ENCODE assay signal across 9 mouse cellular contexts in the genomic region with DNA sequence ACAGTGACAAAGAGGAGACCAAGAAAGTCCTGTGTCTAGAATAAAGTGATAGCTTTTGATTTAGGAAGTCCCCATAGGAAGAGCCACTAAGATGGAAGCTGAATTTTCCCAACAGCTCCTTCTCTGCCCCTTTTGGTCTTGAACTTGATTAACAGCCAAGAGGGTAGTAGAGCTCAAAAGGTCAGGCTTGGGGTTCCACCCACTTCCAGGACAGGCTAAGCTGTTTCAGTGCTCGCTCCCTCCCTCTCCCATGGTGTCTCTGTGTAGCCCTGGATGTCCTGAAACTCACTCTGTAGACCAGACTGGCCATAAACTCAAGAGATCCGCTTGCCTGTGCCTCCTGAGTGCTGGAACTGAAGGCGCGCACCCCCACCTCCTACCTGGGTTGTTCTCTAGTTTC. TPM values are rescaled to one million over a fixed set of nuclear protein-coding genes. Genes with fewer than 3 reads are reported as not detected.
DNase-seq lines count a peak whose midpoint lies in the region; ATAC-seq and TF ChIP-seq lines count a peak whose summit lies in the region.
"Had no signal": no experiment of that assay in that cellular context is flagged by ENCODE, and none has a peak within 500 bp of the region (broad histone marks: within the 10 kb centered on the region; RNA-seq: fewer than 3 reads in every experiment).

No protein-coding gene starts in this region.

- whole genome bisulfite sequencing in heart, embryonic 10.5 days, result 81% methylated on average over 4 of the region's 4 CpGs
- WGBS in limb, embryonic 15.5 days, result 85% methylated on average over 4 of the region's 4 CpGs

- no peak for DNase-seq in heart, embryonic 10.5 days (ENCODE audit: low spot score)
- DNase-seq in heart, postnatal 14 days, result no peak
- no peak for DNase-seq in testis, postnatal 10 days (ENCODE audit: low spot score)
- DNase-seq in thymus, adult 18-20 months, result no peak
- no peak for DNase-seq in ovary, postnatal 36 days (ENCODE audit: low spot score)
- DNase-seq in layer of hippocampus, adult 8-10 months (ENCODE audit: low spot score in 2 of 2), result no peak
- DNase-seq: lung, postnatal 4 days had no signal

- H3K27me3 ChIP-seq in heart, embryonic 10.5 days (ENCODE audit: insufficient read depth, poor library complexity, severe bottlenecking), result no peaks in the 10 kb centered on the region
- H3K27me3 ChIP-seq in testis, adult 2 months (ENCODE audit: control insufficient read depth, insufficient read depth, low read length), result no peaks in the 10 kb centered on the region
- no peaks in the 10 kb centered on the region for H3K27me3 ChIP-seq in limb, embryonic 15.5 days

- H3K9me3 ChIP-seq in heart, embryonic 10.5 days, result no peaks in the 10 kb centered on the region
- H3K9me3 ChIP-seq in limb, embryonic 15.5 days, result no peaks in the 10 kb centered on the region

- no peak overlapping the region; the same call in 1 of the 2 replicates for H3K27ac ChIP-seq in heart, embryonic 10.5 days
- H3K27ac ChIP-seq in testis, adult 2 months (ENCODE audit: control insufficient read depth, insufficient read depth, low read depth, low read length), result no peak overlapping the region
- H3K27ac ChIP-seq in limb, embryonic 15.5 days, result no peak overlapping the region

- peak overlapping the region; percentile 78 for H3K4me2 ChIP-seq in limb, embryonic 15.5 days

- intact Hi-C loops in heart, postnatal 14 days (cut with DNase I), result no loop called here

- peaks cover 41% of the 10 kb centered on the region for H3K36me3 ChIP-seq in heart, embryonic 10.5 days
- peaks cover 4% of the 10 kb centered on the region for H3K36me3 ChIP-seq in testis, adult 2 months (ENCODE audit: control insufficient read depth, insufficient read depth, low read length)
- H3K36me3 ChIP-seq in limb, embryonic 15.5 days, result peaks cover 34% of the 10 kb centered on the region

- H3K4me1 ChIP-seq in heart, embryonic 10.5 days, result peaks cover 19% of the 10 kb centered on the region
- H3K4me1 ChIP-seq in testis, adult 2 months (ENCODE audit: control insufficient read depth, insufficient read depth, low read length), result peaks cover 6% of the 10 kb centered on the region
- H3K4me1 ChIP-seq in limb, embryonic 15.5 days, result peaks cover 19% of the 10 kb centered on the region

- TF ChIP-seq CTCF in testis, adult 2 months (IDR thresholded peaks at IDR 0.05; ENCODE audit: control insufficient read depth, insufficient read depth, insufficient replicate concordance, low read depth, low read length), result no peak

- no peak for ATAC-seq in limb, embryonic 15.5 days (ENCODE audit: insufficient number of reproducible peaks, low FRiP score, low TSS enrichment, low read depth)

- peak overlapping the region; percentile 99; the same call in 1 of the 2 replicates for H3K4me3 ChIP-seq in heart, embryonic 10.5 days
- peak overlapping the region; percentile 97 for H3K4me3 ChIP-seq in testis, adult 2 months (ENCODE audit: control insufficient read depth, low read depth, low read length)
- peak overlapping the region; percentile 84; the same call in 1 of the 2 replicates for H3K4me3 ChIP-seq in limb, embryonic 15.5 days

- H3K9ac ChIP-seq in limb, embryonic 15.5 days, result no peak overlapping the region

- no peak for TF ChIP-seq POLR2A in testis, adult 2 months (IDR thresholded peaks at IDR 0.05; ENCODE audit: control insufficient read depth, low read depth, low read length)

RNA-seq across cellular contexts. Expression of gene Lmbr1l, which starts 2.0 kb away (rescaled TPM):
- polyA plus RNA-seq in heart, embryonic 10.5 days (2016; fragmentation: Nextera tagmentation; extraction: Ambion mirVana), result 14.9 and 20.2 TPM in 2 replicates
- 10 to 100 TPM; 13.6 to 13.7 TPM for total RNA-seq in heart, postnatal 14 days (2021)
- 478 and 581 TPM in 2 replicates for polyA plus RNA-seq in testis, adult 2 months (2012; rRNA removed)
- polyA plus RNA-seq in limb, embryonic 15.5 days (2015; fragmentation: Nextera tagmentation; extraction: Ambion mirVana), result 19.7 and 21.8 TPM in 2 replicates
- 10 to 100 TPM; 17.9 to 21.8 (median 19.6) TPM for total RNA-seq in layer of hippocampus, adult 8-10 months (2022)

RNA-seq across cellular contexts. Expression of gene Dhh, which starts 17.7 kb away (rescaled TPM):
- 2.9 and 3.0 TPM in 2 replicates for polyA plus RNA-seq in heart, embryonic 10.5 days (2016; fragmentation: Nextera tagmentation; extraction: Ambion mirVana)
- total RNA-seq in heart, postnatal 14 days (2021), result 1 to 10 TPM; 2.0 to 2.7 TPM
- polyA plus RNA-seq in testis, adult 2 months (2012; rRNA removed), result 9.4 and 10.8 TPM in 2 replicates
- polyA plus RNA-seq in limb, embryonic 15.5 days (2015; fragmentation: Nextera tagmentation; extraction: Ambion mirVana), result 1.8 and 2.7 TPM in 2 replicates
- total RNA-seq in layer of hippocampus, adult 8-10 months (2022), result under 1 TPM in 3 of 4 experiments, not detected in 1; 0.18 to 0.34 (median 0.23) TPM

RNA-seq across cellular contexts. Expression of gene Tuba1b, which starts 18.3 kb away (rescaled TPM):
- 1,935 and 2,007 TPM in 2 replicates for polyA plus RNA-seq in heart, embryonic 10.5 days (2016; fragmentation: Nextera tagmentation; extraction: Ambion mirVana)
- 100 to 1,000 TPM; 164 to 218 TPM for total RNA-seq in heart, postnatal 14 days (2021)
- 124 and 148 TPM in 2 replicates for polyA plus RNA-seq in testis, adult 2 months (2012; rRNA removed)
- 1,374 and 1,490 TPM in 2 replicates for polyA plus RNA-seq in limb, embryonic 15.5 days (2015; fragmentation: Nextera tagmentation; extraction: Ambion mirVana)
- 100 to 1,000 TPM; 488 to 526 (median 515) TPM for total RNA-seq in layer of hippocampus, adult 8-10 months (2022)

RNA-seq across cellular contexts. Expression of gene Rhebl1, which starts 21.7 kb away (rescaled TPM):
- 6.5 and 11.8 TPM in 2 replicates for polyA plus RNA-seq in heart, embryonic 10.5 days (2016; fragmentation: Nextera tagmentation; extraction: Ambion mirVana)
- 1 to 10 TPM; 1.6 to 2.0 TPM for total RNA-seq in heart, postnatal 14 days (2021)
- polyA plus RNA-seq in testis, adult 2 months (2012; rRNA removed), result 4.6 and 4.8 TPM in 2 replicates
- 14.1 and 14.2 TPM in 2 replicates for polyA plus RNA-seq in limb, embryonic 15.5 days (2015; fragmentation: Nextera tagmentation; extraction: Ambion mirVana)
- total RNA-seq in layer of hippocampus, adult 8-10 months (2022), result 10 to 100 TPM in 1 of 4 experiments, 1 to 10 TPM in 3; 4.9 to 10.4 (median 7.9) TPM

RNA-seq across cellular contexts. Expression of gene Gm49450, which starts 37.3 kb away (rescaled TPM):
- polyA plus RNA-seq in heart, embryonic 10.5 days (2016; fragmentation: Nextera tagmentation; extraction: Ambion mirVana), result not detected in 2 replicates
- not detected for total RNA-seq in heart, postnatal 14 days (2021)
- polyA plus RNA-seq in testis, adult 2 months (2012; rRNA removed), result 2.3 and 2.4 TPM in 2 replicates
- not detected in 2 replicates for polyA plus RNA-seq in limb, embryonic 15.5 days (2015; fragmentation: Nextera tagmentation; extraction: Ambion mirVana)
- not detected for total RNA-seq in layer of hippocampus, adult 8-10 months (2022)

Comparison
In these comparisons a context has a peak if more than half of its experiments do, and no peak if none do; other contexts are left out.
1. RNA of gene Lmbr1l, which starts 2.0 kb away (polyA plus RNA-seq): 478 to 581 TPM in testis, adult 2 months; 19.7 to 21.8 TPM in limb, embryonic 15.5 days and 14.9 to 20.2 TPM in heart, embryonic 10.5 days; every median in the first group is over 10 times any median in the second.
2. Peak in every context shown above with its lines, with median percentiles within 50 percentile points of each other: H3K4me3 ChIP-seq.